Mouse (Mus musculus) lung, adult 2 months (tissue): Measurements from ENCODE around the gene Arl5c. TPM values are rescaled to one million over a fixed set of nuclear protein-coding genes. Genes with fewer than 3 reads are reported as not detected.

Experiments
- DNase-seq: peaks from one replicate; pipeline ENCODE4 v3.0.0; 2022
- H3K4me1 ChIP-seq: fragments of 200-500 bp; 2 replicates; pipeline ENCODE4 v1.6.1; 2011; ENCODE audit warnings: low read length; ENCODE audit not compliant: control insufficient read depth, insufficient read depth
- H3K4me3 ChIP-seq: fragments of 200-500 bp; replicated peaks from 2 replicates; pipeline ENCODE3; 2011; ENCODE audit warnings: low read depth, mild to moderate bottlenecking, control low read depth, low read length; ENCODE audit errors: extremely low read depth
- CTCF ChIP-seq: fragments of 200-500 bp; IDR thresholded peaks from 2 replicates; pipeline ENCODE4 v1.5.1; 2011; ENCODE audit warnings: mild to moderate bottlenecking, low read length, control low read depth; ENCODE audit not compliant: insufficient read depth
- POLR2A ChIP-seq: fragments of 200-500 bp; IDR thresholded peaks from 2 replicates; pipeline ENCODE4 v1.6.1; 2011; ENCODE audit warnings: low read depth, mild to moderate bottlenecking, control low read depth, low read length, borderline replicate concordance; ENCODE audit errors: extremely low read depth
- WGBS: fragments of 180-500 bp; shearing (Covaris S2); methylation state at CpG from one replicate; pipeline ENCODE4 v1.1.7; 2018; 5-methylcytosine and 5-hydroxymethylcytosine counted together
- polyA plus RNA-seq: library from polyadenylated mRNA; depleted of rRNA; stranded (reverse); fragments of >200 nt; gene quantifications from 2 replicates; pipeline ENCODE4 v1.2.3, GENCODE M21; 2012; rRNA removed

The Arl5c gene
- polyA plus RNA-seq, result 2.7 and 5.1 TPM in 2 replicates

DNA sequence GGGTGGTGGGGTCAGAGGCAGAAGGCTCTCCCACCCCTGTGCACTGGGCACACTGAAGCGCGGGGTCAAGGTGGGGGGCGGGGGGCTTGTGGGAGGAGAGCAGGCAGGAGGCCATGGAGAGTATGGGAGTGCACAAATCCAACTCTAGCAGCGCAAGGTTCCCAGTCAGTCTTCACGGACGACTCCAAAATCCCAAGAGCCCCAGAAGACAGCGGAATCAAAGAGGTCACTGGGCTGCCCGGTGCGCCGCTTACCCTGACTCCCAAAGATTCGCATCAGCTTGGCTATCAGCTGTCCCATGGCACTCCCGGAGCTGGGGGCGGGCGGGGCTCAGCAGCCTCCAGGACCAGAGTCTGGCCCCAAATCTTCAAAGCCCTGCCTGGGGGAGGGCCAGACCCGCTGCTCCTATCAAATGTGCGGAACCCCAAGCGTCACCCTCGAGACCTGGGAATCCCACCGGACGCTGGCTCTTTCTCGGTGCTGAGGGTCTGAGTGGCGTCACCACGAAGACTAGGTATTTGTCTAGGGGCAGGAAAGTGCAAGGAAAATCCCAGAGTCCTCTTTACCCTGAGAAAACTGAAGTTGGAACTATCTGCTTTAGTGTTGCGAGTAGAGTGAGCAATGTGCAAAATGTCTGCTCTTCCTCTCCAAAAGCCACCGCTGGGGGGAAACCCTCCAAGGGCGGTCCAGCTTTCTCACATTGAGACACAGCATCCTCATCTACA lies at the start of gene Arl5c:
TSS of gene Arl5c (minus strand) at position 618 of the 725 bp plus-strand sequence.
- TF ChIP-seq CTCF (peak; percentile 26; the same call in 1 of the 2 replicates), POLR2A (peak; percentile 44; the same call in 1 of the 2 replicates)
- WGBS, result 4% methylated on average over 26 of the region's 26 CpGs
- Histone ChIP-seq H3K4me1 (peaks cover 2% of the 10 kb centered on the region), H3K4me3 (peak within 1 kb of the TSS; percentile 61)
- peak; percentile 26 for DNase-seq

DNA sequence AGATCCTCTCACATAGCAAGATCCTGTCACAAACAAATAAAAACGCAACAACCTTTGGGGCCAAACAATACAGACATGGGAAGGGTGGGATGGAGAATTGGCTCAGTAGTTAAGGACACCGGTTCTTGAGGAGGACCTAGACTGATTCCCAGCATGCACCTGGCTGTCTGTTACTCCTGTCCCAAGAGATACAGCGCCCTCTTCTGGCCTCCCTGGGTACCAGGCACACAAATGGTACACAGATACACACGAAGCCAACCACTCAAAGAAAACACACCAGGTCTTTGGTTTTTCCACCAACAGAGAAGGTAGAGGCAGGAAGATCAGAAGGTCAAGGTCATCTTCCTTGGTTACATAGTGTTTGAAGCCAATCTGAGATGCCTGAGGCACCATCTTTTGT lies 49.6 kb upstream of the Arl5c start:
- Histone ChIP-seq H3K4me1 (no peaks in the 10 kb centered on the region), H3K4me3 (no peak overlapping the region)
- DNase-seq, result no peak
- 59% methylated on average over 4 of the region's 4 CpGs for WGBS
- TF ChIP-seq POLR2A (no peak), CTCF (no peak)

DNA sequence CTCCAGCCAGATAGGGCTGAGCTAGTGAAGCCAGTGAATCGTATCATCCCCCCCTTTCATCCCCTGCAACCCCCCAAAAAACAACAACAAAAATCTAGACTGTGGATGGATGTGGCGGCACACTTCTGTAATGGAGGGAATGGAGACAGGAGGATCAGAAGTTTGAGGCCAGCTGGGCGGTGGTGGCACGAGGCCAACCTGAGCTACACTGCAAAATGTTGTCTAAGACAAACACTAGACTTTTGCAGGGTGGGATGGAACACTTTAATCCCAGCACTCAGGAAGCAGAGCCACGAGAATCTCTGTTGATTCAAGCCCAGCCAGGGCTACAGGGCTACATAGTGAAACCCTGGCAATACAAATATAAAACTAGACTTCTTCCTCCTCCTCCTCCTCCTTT lies 48.1 kb upstream of the Arl5c start:
- Histone ChIP-seq H3K4me3 (no peak overlapping the region), H3K4me1 (no peaks in the 10 kb centered on the region)
- DNase-seq, result no peak
- no peak for TF ChIP-seq POLR2A
- TF ChIP-seq CTCF, result no peak
- 52% methylated on average over 5 of the region's 5 CpGs for WGBS

- DNase-seq, result no peak
- 35% methylated on average over 6 of the region's 6 CpGs for WGBS
- no peaks in the 10 kb centered on the region for H3K4me1 ChIP-seq
- TF ChIP-seq CTCF, result no peak
- no peak for TF ChIP-seq POLR2A
- H3K4me3 ChIP-seq, result no peak overlapping the region
Measured at GRCm38 (mm10) chr11:98042741-98043140, 46.8 kb upstream of the Arl5c start.

- no peak for DNase-seq
- H3K4me3 ChIP-seq, result no peak overlapping the region
- peaks cover 4% of the 10 kb centered on the region; the same call in 1 of the 2 replicates for H3K4me1 ChIP-seq
- WGBS, result 84% methylated on average over 8 of the region's 8 CpGs
- TF ChIP-seq CTCF, result no peak
- no peak for TF ChIP-seq POLR2A
Measured at GRCm38 (mm10) chr11:98040975-98041374, 45.0 kb upstream of the Arl5c start.

GRCm38 (mm10) chr11:98037871-98038270 lies 41.9 kb upstream of the Arl5c start:
- H3K4me1 ChIP-seq, result peaks cover 6% of the 10 kb centered on the region; the same call in 1 of the 2 replicates
- TF ChIP-seq CTCF (no peak), POLR2A (no peak)
- DNase-seq, result no peak
- WGBS, result 48% methylated on average over 14 of the region's 14 CpGs
- no peak overlapping the region for H3K4me3 ChIP-seq

DNA sequence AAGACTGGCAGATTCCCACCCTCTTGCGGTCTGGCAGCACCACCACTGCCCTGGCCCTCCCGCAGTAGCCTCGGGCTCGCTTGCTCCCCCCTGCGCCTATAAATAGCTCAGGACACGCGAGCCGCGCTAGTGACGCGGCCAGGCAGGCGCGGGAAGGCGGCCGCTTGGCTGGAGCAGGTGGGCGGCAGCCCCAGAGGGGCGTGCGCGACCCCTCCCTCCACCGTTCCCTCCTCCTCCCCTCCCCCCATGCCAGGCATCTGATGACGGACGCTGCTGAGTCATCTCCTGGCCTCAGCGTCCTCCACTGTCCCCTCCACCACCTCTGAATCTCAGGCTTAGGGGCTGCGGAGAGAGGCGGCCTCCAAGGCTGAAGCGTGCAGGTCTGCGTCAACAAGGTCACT lies 40.0 kb upstream of the Arl5c start:
- TF ChIP-seq CTCF, result no peak
- TF ChIP-seq POLR2A, result no peak
- 2% methylated on average over 27 of the region's 27 CpGs for WGBS
- Histone ChIP-seq H3K4me3 (peak overlapping the region; percentile 8), H3K4me1 (peaks cover 6% of the 10 kb centered on the region; the same call in 1 of the 2 replicates)
- no peak for DNase-seq

- TF ChIP-seq POLR2A, result no peak
- H3K4me1 ChIP-seq, result peaks cover 6% of the 10 kb centered on the region; the same call in 1 of the 2 replicates
- no peak for DNase-seq
- 41% methylated on average over 4 of the region's 4 CpGs for WGBS
- no peak overlapping the region for H3K4me3 ChIP-seq
Measured at GRCm38 (mm10) chr11:98034840-98035239, 38.9 kb upstream of the Arl5c start.

GRCm38 (mm10) chr11:98034061-98034460 lies 38.1 kb upstream of the Arl5c start:
- peaks cover 6% of the 10 kb centered on the region; the same call in 1 of the 2 replicates for H3K4me1 ChIP-seq
- no peak overlapping the region for H3K4me3 ChIP-seq
- TF ChIP-seq CTCF (no peak), POLR2A (no peak)
- WGBS, result 78% methylated on average over 5 of the region's 5 CpGs
- DNase-seq, result no peak

GRCm38 (mm10) chr11:98031443-98031770 lies 35.4 kb upstream of the Arl5c start:
- DNase-seq, result peak; percentile 76
- H3K4me3 ChIP-seq, result no peak overlapping the region
- 8% methylated on average over 5 of the region's 5 CpGs for WGBS
- H3K4me1 ChIP-seq, result peaks cover 6% of the 10 kb centered on the region; the same call in 1 of the 2 replicates
- TF ChIP-seq POLR2A (no peak), CTCF (peak; percentile 82)
